ENCODE assay signal across 8 mouse cellular contexts in the genomic region with DNA sequence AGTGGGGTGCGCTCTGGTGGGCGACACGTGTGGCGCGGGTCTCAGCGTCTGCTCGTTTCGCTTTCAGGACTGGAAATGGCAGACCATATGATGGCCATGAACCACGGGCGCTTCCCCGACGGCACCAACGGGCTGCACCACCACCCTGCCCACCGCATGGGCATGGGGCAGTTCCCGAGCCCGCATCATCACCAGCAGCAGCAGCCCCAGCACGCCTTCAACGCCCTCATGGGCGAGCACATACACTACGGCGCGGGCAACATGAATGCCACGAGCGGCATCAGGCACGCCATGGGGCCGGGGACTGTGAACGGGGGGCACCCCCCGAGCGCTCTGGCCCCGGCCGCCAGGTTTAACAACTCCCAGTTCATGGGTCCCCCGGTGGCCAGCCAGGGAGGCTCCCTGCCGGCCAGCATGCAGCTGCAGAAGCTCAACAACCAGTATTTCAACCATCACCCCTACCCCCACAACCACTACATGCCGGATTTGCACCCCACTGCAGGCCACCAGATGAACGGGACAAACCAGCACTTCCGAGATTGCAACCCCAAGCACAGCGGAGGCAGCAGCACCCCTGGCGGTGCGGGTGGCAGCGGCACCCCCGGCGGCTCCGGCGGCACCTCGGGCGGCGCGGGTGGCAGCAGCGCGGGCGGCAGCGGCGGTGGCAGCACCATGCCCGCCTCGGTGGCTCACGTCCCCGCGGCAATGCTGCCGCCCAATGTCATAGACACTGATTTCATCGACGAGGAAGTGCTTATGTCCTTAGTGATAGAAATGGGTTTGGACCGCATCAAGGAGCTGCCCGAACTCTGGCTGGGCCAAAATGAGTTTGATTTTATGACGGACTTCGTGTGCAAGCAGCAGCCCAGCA. TPM values are rescaled to one million over a fixed set of nuclear protein-coding genes. Genes with fewer than 3 reads are reported as not detected.
DNase-seq lines count a peak whose midpoint lies in the region; ATAC-seq and TF ChIP-seq lines count a peak whose summit lies in the region.

No protein-coding gene starts in this region.

- peak overlapping the region; percentile 68 for H3K9ac ChIP-seq in ES-Bruce4 (ENCODE audit: low read depth, poor library complexity, severe bottlenecking)
- H3K9ac ChIP-seq in hindbrain, embryonic 11.5 days (ENCODE audit: low read depth, low read length), result peak overlapping the region; percentile 97

- H3K27me3 ChIP-seq in ES-Bruce4 (ENCODE audit: control insufficient read depth, insufficient read depth, low read length, poor library complexity, severe bottlenecking), result no peaks in the 10 kb centered on the region
- H3K27me3 ChIP-seq in hindbrain, embryonic 11.5 days (ENCODE audit: control insufficient read depth, insufficient read depth, low read length), result no peaks in the 10 kb centered on the region

- peak overlapping the region; percentile 84 for H3K4me3 ChIP-seq in ES-Bruce4 (ENCODE audit: low read depth, low read length)
- H3K4me3 ChIP-seq in hindbrain, embryonic 11.5 days (ENCODE audit: low read depth, low read length), result peak overlapping the region; percentile 98

- peak overlapping the region; percentile 6; the same call in 1 of the 2 replicates for H3K27ac ChIP-seq in ES-Bruce4 (ENCODE audit: insufficient read depth, low read length)
- peak overlapping the region; percentile 98 for H3K27ac ChIP-seq in hindbrain, embryonic 11.5 days (ENCODE audit: low read depth, low read length)

- DNase-seq in c-Kit-positive CD71-positive TER-119-positive erythroid progenitor cells, embryonic 14.5 days (ENCODE audit: low spot score), result peak; percentile 43
- peak; percentile 33 to 72 for DNase-seq in frontal cortex, adult 2 months (ENCODE audit: extremely low spot score in 1 of 2, low spot score in 1 of 2)
- DNase-seq in hindbrain, embryonic 11.5 days (ENCODE audit: low spot score), result peak; percentile 62
- peak; percentile 60 to 65 for DNase-seq in layer of hippocampus, postnatal 25 days (ENCODE audit: extremely low spot score in 1 of 2, low spot score in 1 of 2)
- DNase-seq in lung, postnatal 14 days, result peak; percentile 71
- DNase-seq in ovary, postnatal 36 days (ENCODE audit: low spot score), result peak; percentile 76
- peak; percentile 90 for DNase-seq in thymus, postnatal 25 days

- no peaks in the 10 kb centered on the region for H3K36me3 ChIP-seq in ES-Bruce4 (ENCODE audit: control insufficient read depth, insufficient read depth, low read length, poor library complexity, severe bottlenecking)
- H3K36me3 ChIP-seq in hindbrain, embryonic 11.5 days (ENCODE audit: control insufficient read depth, insufficient read depth, low read length), result no peaks in the 10 kb centered on the region

- ATAC-seq in hindbrain, embryonic 11.5 days (ENCODE audit: low FRiP score), result peak; percentile 17

- under 1% methylated on average over 65 of the region's 65 CpGs for WGBS in hindbrain, embryonic 11.5 days

- peak overlapping the region; percentile 66 for H3K4me2 ChIP-seq in hindbrain, embryonic 11.5 days (replicated peaks; ENCODE audit: low read depth, low read length)

- TF ChIP-seq POLR2A in ES-Bruce4 (IDR thresholded peaks at IDR 0.05; ENCODE audit: insufficient read depth, low read length), result no peak

- peak; percentile 8 for TF ChIP-seq CTCF in ES-Bruce4 (IDR thresholded peaks at IDR 0.05; ENCODE audit: low read depth, low read length)

- no peaks in the 10 kb centered on the region for H3K4me1 ChIP-seq in ES-Bruce4 (ENCODE audit: control insufficient read depth, insufficient read depth, low read length)
- H3K4me1 ChIP-seq in hindbrain, embryonic 11.5 days (replicated peaks; ENCODE audit: control insufficient read depth, insufficient read depth, low read length), result no peaks in the 10 kb centered on the region; the same call in 1 of the 2 replicates

- no peak for TF ChIP-seq EP300 in ES-Bruce4 (IDR thresholded peaks at IDR 0.05; ENCODE audit: insufficient read depth, low read depth, low read length)

- no peaks in the 10 kb centered on the region for H3K9me3 ChIP-seq in ES-Bruce4 (replicated peaks; ENCODE audit: control insufficient read depth, insufficient read depth, low read length, poor library complexity, severe bottlenecking)
- H3K9me3 ChIP-seq in hindbrain, embryonic 11.5 days (ENCODE audit: control insufficient read depth, low read length), result no peaks in the 10 kb centered on the region

RNA-seq across cellular contexts. Expression of a gene that starts 1.1 kb away (rescaled TPM):
- polyA plus RNA-seq in ES-Bruce4 (2011; ENCODE audit: insufficient read depth, insufficient read length, low read depth, missing spikeins), result 158 and 174 TPM in 2 replicates
- polyA plus RNA-seq in frontal cortex, adult 2 months (2012; rRNA removed), result 75.0 and 91.6 TPM in 2 replicates
- 109 and 121 TPM in 2 replicates for polyA plus RNA-seq in hindbrain, embryonic 11.5 days (2014; fragmentation: Nextera tagmentation; extraction: Ambion mirVana)
- total RNA-seq in layer of hippocampus, postnatal 25 days (2021), result 10 to 100 TPM; 33.0 to 39.9 TPM

Comparison
In these comparisons a context has a peak if more than half of its experiments do, and no peak if none do; other contexts are left out.
1. Peak in every context shown above with its lines: DNase-seq, ATAC-seq, H3K4me3 ChIP-seq and H3K27ac ChIP-seq.